Mouse (Mus musculus) small intestine, adult 2 months (tissue): ENCODE data around the gene Ppp2ca.

Source experiments
- CTCF ChIP-seq: fragments of 200-500 bp; IDR thresholded peaks from 2 replicates; pipeline ENCODE4 v1.5.1; 2012; ENCODE audit warnings: low read depth, mild to moderate bottlenecking, control low read depth, inconsistent platforms, low read length, moderate library complexity, mixed read lengths; ENCODE audit not compliant: insufficient replicate concordance, insufficient read length; ENCODE audit errors: extremely low read depth
- POLR2A ChIP-seq: fragments of 200-500 bp; IDR thresholded peaks from 2 replicates; pipeline ENCODE4 v1.6.1; 2012; ENCODE audit warnings: low read depth, mild to moderate bottlenecking, control low read depth, inconsistent platforms, low read length, moderate library complexity

DNA sequence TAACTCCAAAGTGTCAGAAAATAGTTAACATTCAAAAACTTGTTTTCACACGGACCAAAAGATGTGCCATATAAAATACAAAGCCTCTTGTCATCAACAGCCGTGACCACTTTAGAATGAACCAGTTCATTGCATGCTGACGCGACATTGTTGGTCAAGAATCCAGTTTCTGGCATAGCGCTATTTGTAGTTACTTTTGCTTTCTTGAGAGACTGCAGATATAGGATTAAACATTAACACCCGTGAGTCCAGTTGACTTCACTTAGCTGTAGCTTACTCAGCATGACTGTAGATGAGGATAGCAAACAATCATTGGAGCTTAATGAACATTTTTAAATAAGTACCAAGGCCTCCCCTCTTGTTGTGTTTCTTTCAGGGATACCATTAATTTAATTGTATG lies 23.6 kb downstream of the Ppp2ca start:
- TF ChIP-seq CTCF: no peak
- no peak for TF ChIP-seq POLR2A
